In genomic region chr1:125372855-125373254, GRCm38 (mm10) we compare ENCODE assay signal across 9 mouse cellular contexts.
A peak's percentile ranks its signal among the peaks of the same experiment; 100 is the strongest.
DNase-seq lines count a peak whose midpoint lies in the region; ATAC-seq and TF ChIP-seq lines count a peak whose summit lies in the region.
"Had no signal": no experiment of that assay in that cellular context is flagged by ENCODE, and none has a peak within 500 bp of the region (broad histone marks: within the 10 kb centered on the region; RNA-seq: fewer than 3 reads in every experiment).

No protein-coding gene starts in this region.

- no peaks in the 10 kb centered on the region for H3K79me2 ChIP-seq in MEL (ENCODE audit: control insufficient read depth, insufficient read depth, low read length, poor library complexity)

- no peak for ATAC-seq in kidney, embryonic 15.5 days (replicated peaks; ENCODE audit: low FRiP score)
- ATAC-seq in midbrain, embryonic 15.5 days (replicated peaks): peak; percentile 76; the same call in 1 of the 2 replicates
- ATAC-seq in intestine, embryonic 15.5 days: no peak

- peak; percentile 19 for DNase-seq in kidney, postnatal 10 days
- no peak for DNase-seq in MEL (ENCODE audit: low read depth, low spot score)
- DNase-seq in brain, adult 2 months (ENCODE audit: low read depth, low spot score): peak; percentile 77
- no peak for DNase-seq in B cell, adult 2 months
- DNase-seq: gastrocnemius, postnatal 10 days had no signal

- H3K9me3 ChIP-seq in kidney, embryonic 15.5 days (replicated peaks): no peaks in the 10 kb centered on the region
- H3K9me3 ChIP-seq in MEL (replicated peaks; ENCODE audit: insufficient read depth, low read length): no peaks in the 10 kb centered on the region
- H3K9me3 ChIP-seq in midbrain, embryonic 15.5 days: no peaks in the 10 kb centered on the region
- no peaks in the 10 kb centered on the region for H3K9me3 ChIP-seq in intestine, embryonic 15.5 days
- H3K9me3 ChIP-seq: embryonic facial prominence, embryonic 12.5 days had no signal

- TF ChIP-seq CTCF in MEL (IDR thresholded peaks at IDR 0.05 in 2 of 3, conservative IDR thresholded peaks at IDR 0.05 in 1 of 3; ENCODE audit: control insufficient read depth in 1 of 3, insufficient read depth in 1 of 3, low read depth in 2 of 3, low read length in 3 of 3, poor library complexity in 1 of 3, severe bottlenecking in 1 of 3): no peak

- no peaks in the 10 kb centered on the region for H3K4me1 ChIP-seq in kidney, embryonic 15.5 days
- no peaks in the 10 kb centered on the region for H3K4me1 ChIP-seq in MEL (ENCODE audit: control insufficient read depth in 1 of 2, insufficient read depth in 2 of 2, low read length in 2 of 2)
- H3K4me1 ChIP-seq in midbrain, embryonic 15.5 days: no peaks in the 10 kb centered on the region
- H3K4me1 ChIP-seq in intestine, embryonic 15.5 days (replicated peaks): no peaks in the 10 kb centered on the region
- H3K4me1 ChIP-seq: embryonic facial prominence, embryonic 12.5 days had no signal

- H3K27ac ChIP-seq in kidney, embryonic 15.5 days: no peak overlapping the region
- no peak overlapping the region for H3K27ac ChIP-seq in MEL (ENCODE audit: control insufficient read depth, low read depth, low read length)
- H3K27ac ChIP-seq in midbrain, embryonic 15.5 days: no peak overlapping the region
- no peak overlapping the region for H3K27ac ChIP-seq in intestine, embryonic 15.5 days
- H3K27ac ChIP-seq: embryonic facial prominence, embryonic 12.5 days had no signal

- H3K9ac ChIP-seq in kidney, embryonic 15.5 days: no peak overlapping the region
- no peak overlapping the region for H3K9ac ChIP-seq in MEL (ENCODE audit: control insufficient read depth, low read depth, low read length, poor library complexity, severe bottlenecking)
- no peak overlapping the region for H3K9ac ChIP-seq in midbrain, embryonic 15.5 days
- no peak overlapping the region for H3K9ac ChIP-seq in intestine, embryonic 15.5 days
- H3K9ac ChIP-seq: embryonic facial prominence, embryonic 12.5 days had no signal

- TF ChIP-seq RAD21 in MEL (IDR thresholded peaks at IDR 0.05; ENCODE audit: low read depth, low read length): peak; percentile 2

- no peaks in the 10 kb centered on the region for H3K36me3 ChIP-seq in kidney, embryonic 15.5 days
- no peaks in the 10 kb centered on the region for H3K36me3 ChIP-seq in MEL (ENCODE audit: control insufficient read depth in 1 of 2, insufficient read depth in 2 of 2, low read length in 2 of 2)
- no peaks in the 10 kb centered on the region for H3K36me3 ChIP-seq in midbrain, embryonic 15.5 days (replicated peaks)
- H3K36me3 ChIP-seq in intestine, embryonic 15.5 days: no peaks in the 10 kb centered on the region
- H3K36me3 ChIP-seq: embryonic facial prominence, embryonic 12.5 days had no signal

- no peak overlapping the region for H3K4me2 ChIP-seq in kidney, embryonic 15.5 days
- H3K4me2 ChIP-seq in midbrain, embryonic 15.5 days: no peak overlapping the region
- H3K4me2 ChIP-seq in intestine, embryonic 15.5 days (replicated peaks): no peak overlapping the region
- H3K4me2 ChIP-seq: embryonic facial prominence, embryonic 12.5 days had no signal

- H3K4me3 ChIP-seq in kidney, embryonic 15.5 days (replicated peaks): no peak overlapping the region
- no peak overlapping the region for H3K4me3 ChIP-seq in MEL (ENCODE audit: control insufficient read depth in 1 of 2, insufficient read depth in 1 of 2, low read depth in 2 of 2, low read length in 2 of 2)
- H3K4me3 ChIP-seq in midbrain, embryonic 15.5 days: no peak overlapping the region
- no peak overlapping the region for H3K4me3 ChIP-seq in intestine, embryonic 15.5 days (replicated peaks)
- H3K4me3 ChIP-seq: embryonic facial prominence, embryonic 12.5 days had no signal

- TF ChIP-seq POLR2A in MEL (IDR thresholded peaks at IDR 0.05; ENCODE audit: control insufficient read depth in 1 of 2, insufficient read depth in 1 of 2, low read depth in 1 of 2, low read length in 2 of 2, poor library complexity in 1 of 2): no peak

- no peak for TF ChIP-seq EP300 in MEL (IDR thresholded peaks at IDR 0.05; ENCODE audit: low read depth in 1 of 2, low read length in 2 of 2)

- WGBS in kidney, embryonic 15.5 days: 64% methylated on average over 5 of the region's 5 CpGs
- WGBS in midbrain, embryonic 15.5 days: 57% methylated on average over 5 of the region's 5 CpGs
- WGBS in intestine, embryonic 15.5 days: 69% methylated on average over 5 of the region's 5 CpGs

- no peaks in the 10 kb centered on the region for H3K27me3 ChIP-seq in kidney, embryonic 15.5 days
- H3K27me3 ChIP-seq in MEL (ENCODE audit: control insufficient read depth in 1 of 2, insufficient read depth in 2 of 2, low read length in 2 of 2): peaks cover 0 to 2% of the 10 kb centered on the region in 2 experiments; a peak in 1 of 4 replicates
- H3K27me3 ChIP-seq in midbrain, embryonic 15.5 days (replicated peaks): no peaks in the 10 kb centered on the region
- no peaks in the 10 kb centered on the region for H3K27me3 ChIP-seq in intestine, embryonic 15.5 days (replicated peaks)
- H3K27me3 ChIP-seq: embryonic facial prominence, embryonic 12.5 days had no signal

TF ChIP-seq in MEL, 35 proteins besides CTCF, POLR2A, EP300 and RAD21:
- no peak for TF ChIP-seq MEF2A (IDR thresholded peaks at IDR 0.05; ENCODE audit: extremely low read depth, insufficient replicate concordance, low read depth, low read length, poor library complexity, severe bottlenecking)
- no peak for TF ChIP-seq NELFE (IDR thresholded peaks at IDR 0.05; ENCODE audit: low read depth, low read length)
- TF ChIP-seq ZKSCAN1 (IDR thresholded peaks at IDR 0.05; ENCODE audit: low read depth, low read length): no peak
- no peak for TF ChIP-seq JUND (IDR thresholded peaks at IDR 0.05; ENCODE audit: low read depth, low read length)
- no peak for TF ChIP-seq MAFK (IDR thresholded peaks at IDR 0.05; ENCODE audit: borderline replicate concordance, low read depth, low read length)
- no peak for TF ChIP-seq MXI1 (IDR thresholded peaks at IDR 0.05; ENCODE audit: low read depth, low read length)
- no peak for TF ChIP-seq RCOR1 (IDR thresholded peaks at IDR 0.05; ENCODE audit: low read depth, low read length)
- no peak for TF ChIP-seq MAZ (IDR thresholded peaks at IDR 0.05; ENCODE audit: low read depth, low read length)
- no peak for TF ChIP-seq KAT2A (conservative IDR thresholded peaks at IDR 0.05; ENCODE audit: low read depth, low read length)

Comparison
In these comparisons a context has a peak if more than half of its experiments do, and no peak if none do; other contexts are left out.
1. DNase-seq: peak in kidney, postnatal 10 days (single experiment) and brain, adult 2 months (single experiment); none in MEL (single experiment) and B cell, adult 2 months (0 of 2).